Mouse (Mus musculus): ENCODE results near the gene Nrxn1. TPM values are rescaled to one million over a fixed set of nuclear protein-coding genes. Genes with fewer than 3 reads are reported as not detected.
A peak's percentile ranks its signal among the peaks of the same experiment; 100 is the strongest.

Gene Nrxn1
- polyA plus RNA-seq, 1 experiment from 2014 or later = 16.5 TPM

DNA sequence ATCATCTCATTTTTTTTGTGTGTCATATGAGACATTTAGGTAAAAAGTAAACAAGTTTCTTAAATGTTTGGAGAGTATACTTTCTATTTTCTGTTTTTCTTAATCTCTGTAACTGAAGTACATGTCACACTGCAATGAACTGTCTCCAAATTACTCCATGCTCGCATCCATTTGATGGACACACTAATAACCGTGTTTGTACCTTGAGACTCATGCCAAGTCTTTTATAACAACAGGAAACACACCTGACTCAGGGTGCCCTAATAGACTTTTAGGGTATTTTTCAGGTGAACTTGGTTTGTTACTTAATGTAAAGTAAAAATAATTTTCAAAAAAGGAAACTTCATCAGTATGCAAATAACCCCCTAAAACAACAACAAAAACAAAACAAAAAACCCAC lies 180.1 kb downstream of the Nrxn1 start:
- ATAC-seq (ENCODE audit: low FRiP score) = no peak
- WGBS = 83% methylated on average over 2 of the region's 2 CpGs

DNA sequence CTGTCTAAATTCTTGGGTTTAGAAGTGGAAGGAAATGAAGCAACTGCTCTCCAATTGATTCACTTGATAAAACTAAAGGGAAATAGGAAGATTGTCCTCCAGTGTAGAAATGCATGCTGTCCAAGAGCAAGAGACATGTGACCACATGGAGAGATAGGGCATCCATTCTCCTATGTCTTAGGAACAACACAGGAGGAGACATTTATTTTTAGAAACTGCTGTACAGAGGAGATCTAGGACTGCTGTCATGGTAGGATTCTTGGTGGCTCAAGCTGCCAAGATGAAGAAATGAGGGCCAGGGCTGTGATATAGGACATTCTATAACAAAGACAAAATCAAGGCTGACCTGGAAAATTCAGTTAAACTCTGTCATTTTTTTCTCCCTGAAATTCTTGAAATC lies 180.5 kb downstream of the Nrxn1 start:
- no peak overlapping the region for H3K9ac ChIP-seq (ENCODE audit: low read length)
- ATAC-seq (ENCODE audit: low FRiP score) (no peak), DNase-seq (ENCODE audit: low spot score, missing footprints) (no peak)
- H3K36me3 ChIP-seq (ENCODE audit: control insufficient read depth, insufficient read depth, low read length) = no peaks in the 10 kb centered on the region
- H3K27ac ChIP-seq (ENCODE audit: low read depth, low read length) = no peak overlapping the region
- H3K4me1 ChIP-seq (ENCODE audit: control insufficient read depth, insufficient read depth, low read length) = no peaks in the 10 kb centered on the region
- H3K9me3 ChIP-seq (ENCODE audit: control insufficient read depth, low read length) = no peaks in the 10 kb centered on the region
- H3K4me3 ChIP-seq (ENCODE audit: low read depth, low read length) = no peak overlapping the region
- H3K4me2 ChIP-seq = no peak overlapping the region
- no peaks in the 10 kb centered on the region for H3K27me3 ChIP-seq (ENCODE audit: control insufficient read depth, insufficient read depth, low read length)

More for the DNA sequence above, 180.1 kb downstream of the Nrxn1 start:
- Histone ChIP-seq H3K4me2 (no peak overlapping the region), H3K4me1 (ENCODE audit: control insufficient read depth, insufficient read depth, low read length) (no peaks in the 10 kb centered on the region), H3K4me3 (ENCODE audit: low read depth, low read length) (no peak overlapping the region), H3K9me3 (ENCODE audit: control insufficient read depth, low read length) (no peaks in the 10 kb centered on the region), H3K9ac (ENCODE audit: low read length) (no peak overlapping the region), H3K36me3 (ENCODE audit: control insufficient read depth, insufficient read depth, low read length) (no peaks in the 10 kb centered on the region), H3K27ac (ENCODE audit: low read depth, low read length) (no peak overlapping the region), H3K27me3 (ENCODE audit: control insufficient read depth, insufficient read depth, low read length) (no peaks in the 10 kb centered on the region)
- DNase-seq (ENCODE audit: low spot score, missing footprints) = no peak

DNA sequence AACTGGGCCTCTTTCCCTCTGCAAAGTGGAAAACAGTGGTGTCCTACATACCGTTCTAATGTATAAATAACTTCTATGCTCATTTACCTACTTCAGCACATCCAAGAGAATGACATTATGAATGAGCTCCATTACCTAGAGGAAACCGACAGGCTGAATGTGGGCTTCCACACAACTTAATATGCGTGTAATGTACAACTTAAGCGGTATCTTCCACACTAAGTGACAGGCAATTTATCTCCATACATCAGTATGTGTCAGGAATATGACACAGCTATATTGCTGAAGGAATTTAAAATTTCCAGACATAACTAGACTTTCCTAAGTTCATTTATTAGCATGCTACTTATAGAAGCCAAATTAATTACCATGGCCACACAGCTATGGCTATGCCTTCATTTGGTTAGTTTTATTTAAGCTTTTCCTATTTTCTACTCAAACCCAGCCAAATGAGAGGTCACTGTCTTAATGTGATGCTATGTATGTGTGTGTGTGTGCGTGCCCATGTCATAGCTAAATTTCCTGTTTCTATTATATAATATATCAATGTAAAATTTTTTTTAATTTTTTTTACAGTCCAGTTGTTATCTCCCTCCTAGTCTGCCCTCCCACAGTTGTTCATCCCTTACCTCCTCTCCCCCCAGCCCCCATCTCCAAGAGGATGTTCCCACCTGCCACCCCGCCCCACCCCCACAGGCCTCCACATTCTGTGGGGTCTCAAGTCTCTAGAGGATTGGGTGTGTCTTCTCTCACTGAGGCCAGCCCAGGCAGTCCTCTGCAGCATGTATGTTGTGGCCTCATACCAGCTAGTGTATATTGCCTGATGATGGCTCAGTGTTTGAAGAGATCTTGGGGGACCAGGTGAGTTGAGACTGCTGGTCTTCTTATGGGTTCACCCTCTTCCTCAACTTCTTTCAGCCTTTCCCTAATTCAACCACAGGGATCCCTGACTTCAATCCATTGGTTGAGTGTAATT lies 186.5 kb downstream of the Nrxn1 start:
- Histone ChIP-seq H3K27ac (ENCODE audit: low read depth, low read length) (no peak overlapping the region), H3K4me2 (no peak overlapping the region), H3K4me1 (ENCODE audit: control insufficient read depth, insufficient read depth, low read length) (no peaks in the 10 kb centered on the region), H3K4me3 (ENCODE audit: low read depth, low read length) (no peak overlapping the region), H3K9me3 (ENCODE audit: control insufficient read depth, low read length) (no peaks in the 10 kb centered on the region), H3K27me3 (ENCODE audit: control insufficient read depth, insufficient read depth, low read length) (no peaks in the 10 kb centered on the region), H3K9ac (ENCODE audit: low read length) (no peak overlapping the region), H3K36me3 (ENCODE audit: control insufficient read depth, insufficient read depth, low read length) (no peaks in the 10 kb centered on the region)
- ATAC-seq (ENCODE audit: low FRiP score) = no peak; the same call in 1 of the 2 replicates
- 91% methylated on average over 6 of the region's 6 CpGs for WGBS
- no peak for DNase-seq (ENCODE audit: low spot score, missing footprints)

DNA sequence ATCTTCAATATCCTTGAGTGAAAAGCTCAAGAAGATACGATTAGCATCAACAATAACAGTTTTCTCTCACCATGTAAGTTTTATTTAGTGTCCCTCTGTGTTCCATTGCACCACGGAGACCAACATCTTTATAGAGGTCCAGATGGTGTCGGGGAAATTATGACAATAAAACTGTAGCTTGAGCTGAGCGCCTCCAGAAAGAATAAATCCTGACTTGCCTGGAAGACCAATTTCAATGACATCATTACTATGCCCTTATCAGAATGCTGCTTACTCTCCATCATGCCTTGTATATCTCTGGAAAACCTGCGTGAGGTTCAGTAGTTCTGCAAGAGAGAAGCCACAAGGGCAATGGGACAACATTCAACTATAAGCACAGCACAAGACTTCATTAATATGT lies 187.7 kb downstream of the Nrxn1 start:
- DNase-seq (ENCODE audit: low spot score, missing footprints) = peak; percentile 31
- no peak overlapping the region for H3K27ac ChIP-seq (ENCODE audit: low read depth, low read length)
- H3K4me1 ChIP-seq (ENCODE audit: control insufficient read depth, insufficient read depth, low read length) = no peaks in the 10 kb centered on the region
- H3K4me2 ChIP-seq = no peak overlapping the region
- no peaks in the 10 kb centered on the region for H3K9me3 ChIP-seq (ENCODE audit: control insufficient read depth, low read length)
- 85% methylated on average over 5 of the region's 5 CpGs for WGBS
- no peaks in the 10 kb centered on the region for H3K27me3 ChIP-seq (ENCODE audit: control insufficient read depth, insufficient read depth, low read length)
- ATAC-seq (ENCODE audit: low FRiP score) = no peak
- no peak overlapping the region for H3K4me3 ChIP-seq (ENCODE audit: low read depth, low read length)
- no peaks in the 10 kb centered on the region for H3K36me3 ChIP-seq (ENCODE audit: control insufficient read depth, insufficient read depth, low read length)
- no peak overlapping the region for H3K9ac ChIP-seq (ENCODE audit: low read length)

DNA sequence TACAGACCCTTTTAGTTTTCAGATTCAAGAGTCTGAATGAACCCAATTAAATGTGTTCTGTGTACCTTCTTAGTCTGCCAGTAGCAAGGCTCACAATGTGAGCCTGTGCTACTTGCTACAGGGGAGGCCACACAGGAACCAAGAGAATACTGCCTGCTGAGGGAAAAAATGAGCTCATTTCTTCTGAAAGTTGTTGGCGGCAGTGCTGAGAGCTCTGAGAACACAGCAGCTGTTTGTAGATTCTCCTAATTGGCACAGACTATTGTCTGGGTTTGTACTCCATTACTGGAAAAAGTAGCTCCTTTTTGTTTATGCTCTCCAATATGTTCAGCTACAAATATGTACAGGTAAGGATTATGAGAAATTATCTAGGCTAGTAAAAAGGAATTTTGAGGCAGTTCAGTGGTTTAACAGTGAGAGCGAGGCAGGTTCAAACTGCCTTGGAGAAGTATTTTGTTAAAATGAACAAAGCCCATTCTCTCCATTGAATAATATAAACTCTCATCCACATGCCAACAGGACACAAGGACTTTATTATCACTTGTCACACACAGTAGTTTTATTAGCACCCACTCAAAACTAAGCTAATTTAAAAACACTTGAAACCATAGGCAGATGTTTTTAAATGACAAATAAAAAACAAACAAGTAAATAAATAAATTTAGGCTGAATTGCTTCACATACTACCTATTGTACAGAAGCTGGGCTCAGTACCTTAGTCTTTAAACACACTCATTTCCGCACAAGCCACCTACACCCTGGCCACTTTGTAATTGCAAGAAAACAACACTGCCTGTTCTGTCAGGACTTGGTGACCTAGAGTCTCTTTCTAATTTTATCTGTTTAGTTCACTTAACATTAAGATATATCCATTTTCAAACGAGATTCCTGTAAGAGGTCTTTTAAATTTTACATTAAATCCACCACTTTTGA lies 200.3 kb downstream of the Nrxn1 start:
- H3K27ac ChIP-seq (ENCODE audit: low read depth, low read length) = no peak overlapping the region
- H3K9ac ChIP-seq (ENCODE audit: low read length) = no peak overlapping the region
- WGBS = 60% methylated on average over 4 of the region's 4 CpGs
- peak; percentile 68; the same call in 1 of the 2 replicates for ATAC-seq (ENCODE audit: low FRiP score)
- no peaks in the 10 kb centered on the region for H3K4me1 ChIP-seq (ENCODE audit: control insufficient read depth, insufficient read depth, low read length)
- no peak overlapping the region for H3K4me2 ChIP-seq
- no peak overlapping the region for H3K4me3 ChIP-seq (ENCODE audit: low read depth, low read length)
- DNase-seq (ENCODE audit: low spot score, missing footprints) = no peak
- no peaks in the 10 kb centered on the region for H3K9me3 ChIP-seq (ENCODE audit: control insufficient read depth, low read length)
- H3K27me3 ChIP-seq (ENCODE audit: control insufficient read depth, insufficient read depth, low read length) = no peaks in the 10 kb centered on the region
- H3K36me3 ChIP-seq (ENCODE audit: control insufficient read depth, insufficient read depth, low read length) = no peaks in the 10 kb centered on the region

DNA sequence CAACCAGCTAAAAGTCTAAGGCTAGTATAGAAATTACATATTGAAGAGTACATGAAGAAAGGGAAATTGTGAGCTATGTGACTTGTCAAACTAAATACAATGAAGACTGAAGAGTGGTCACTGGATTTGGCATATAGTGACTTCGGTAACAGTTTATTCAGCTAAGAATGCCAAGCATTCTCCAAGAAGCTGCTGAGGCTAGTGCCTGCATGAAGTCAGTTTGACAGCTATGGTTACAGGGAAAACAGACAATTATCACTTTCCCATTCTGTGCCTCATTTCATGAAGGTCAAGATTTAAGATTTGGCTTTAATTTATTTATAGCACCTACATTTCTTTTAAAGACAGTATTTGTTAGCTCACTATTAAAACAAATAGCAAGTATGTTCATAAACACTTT lies 201.2 kb downstream of the Nrxn1 start:
- DNase-seq (ENCODE audit: low spot score, missing footprints) (no peak), ATAC-seq (ENCODE audit: low FRiP score) (no peak)
- Histone ChIP-seq H3K9ac (ENCODE audit: low read length) (no peak overlapping the region), H3K36me3 (ENCODE audit: control insufficient read depth, insufficient read depth, low read length) (no peaks in the 10 kb centered on the region), H3K4me1 (ENCODE audit: control insufficient read depth, insufficient read depth, low read length) (no peaks in the 10 kb centered on the region), H3K27ac (ENCODE audit: low read depth, low read length) (no peak overlapping the region), H3K27me3 (ENCODE audit: control insufficient read depth, insufficient read depth, low read length) (no peaks in the 10 kb centered on the region), H3K4me2 (no peak overlapping the region), H3K9me3 (ENCODE audit: control insufficient read depth, low read length) (no peaks in the 10 kb centered on the region), H3K4me3 (ENCODE audit: low read depth, low read length) (no peak overlapping the region)
- 79% methylated on average over 1 of the region's 1 CpGs for WGBS

DNA sequence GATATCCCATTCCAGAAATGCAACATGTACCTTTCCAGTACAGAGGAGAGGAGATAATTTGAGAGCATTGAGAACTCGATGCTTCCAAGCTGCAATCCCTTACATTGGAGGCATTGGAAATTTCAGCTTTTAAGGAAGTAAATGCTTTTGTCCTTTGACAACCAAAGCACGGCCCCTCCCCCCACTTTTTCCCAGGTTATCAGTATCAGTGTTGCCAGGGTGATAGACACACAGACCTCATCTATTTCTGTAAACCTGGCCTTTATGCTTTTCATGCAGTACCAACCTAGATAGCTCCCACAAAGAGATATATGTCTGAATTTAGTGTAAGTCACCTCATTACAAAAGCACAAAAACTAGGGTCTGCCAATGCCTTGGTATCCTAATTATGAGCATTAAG lies 235.6 kb downstream of the Nrxn1 start:
- H3K9me3 ChIP-seq (ENCODE audit: control insufficient read depth, low read length) = no peaks in the 10 kb centered on the region
- peak; percentile 40; the same call in 1 of the 2 replicates for ATAC-seq (ENCODE audit: low FRiP score)
- H3K9ac ChIP-seq (ENCODE audit: low read length) = no peak overlapping the region
- H3K27me3 ChIP-seq (ENCODE audit: control insufficient read depth, insufficient read depth, low read length) = no peaks in the 10 kb centered on the region
- 55% methylated on average over 2 of the region's 2 CpGs for WGBS
- no peak overlapping the region for H3K27ac ChIP-seq (ENCODE audit: low read depth, low read length)
- H3K4me3 ChIP-seq (ENCODE audit: low read depth, low read length) = no peak overlapping the region
- H3K4me1 ChIP-seq (ENCODE audit: control insufficient read depth, insufficient read depth, low read length) = no peaks in the 10 kb centered on the region
- no peak for DNase-seq (ENCODE audit: low spot score, missing footprints)
- no peaks in the 10 kb centered on the region for H3K36me3 ChIP-seq (ENCODE audit: control insufficient read depth, insufficient read depth, low read length)
- no peak overlapping the region for H3K4me2 ChIP-seq

DNA sequence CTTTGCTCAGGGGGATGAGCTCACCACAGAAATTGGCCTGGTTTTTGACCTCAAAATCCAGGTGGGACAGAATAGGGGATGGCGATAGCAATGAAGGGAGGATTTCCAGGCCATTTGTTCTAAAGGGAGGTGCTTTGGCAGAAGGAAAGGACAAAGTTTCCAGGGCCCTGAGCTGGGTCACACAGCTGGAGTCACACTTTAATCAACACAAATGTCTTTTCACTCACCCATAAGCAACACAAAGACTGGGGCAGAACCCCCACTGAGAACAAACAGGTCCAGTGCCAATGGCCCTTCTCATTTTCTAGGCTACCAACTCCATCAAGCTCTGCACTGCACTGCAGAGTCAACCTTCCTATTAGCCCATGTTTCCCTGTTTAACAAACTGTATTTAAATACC lies 249.0 kb downstream of the Nrxn1 start:
- Histone ChIP-seq H3K4me1 (ENCODE audit: control insufficient read depth, insufficient read depth, low read length) (no peaks in the 10 kb centered on the region), H3K27ac (ENCODE audit: low read depth, low read length) (no peak overlapping the region), H3K9me3 (ENCODE audit: control insufficient read depth, low read length) (no peaks in the 10 kb centered on the region), H3K4me2 (no peak overlapping the region), H3K9ac (ENCODE audit: low read length) (no peak overlapping the region), H3K4me3 (ENCODE audit: low read depth, low read length) (no peak overlapping the region), H3K27me3 (ENCODE audit: control insufficient read depth, insufficient read depth, low read length) (no peaks in the 10 kb centered on the region), H3K36me3 (ENCODE audit: control insufficient read depth, insufficient read depth, low read length) (no peaks in the 10 kb centered on the region)
- no peak for DNase-seq (ENCODE audit: low spot score, missing footprints)
- ATAC-seq (ENCODE audit: low FRiP score) = no peak
- 9% methylated on average over 1 of the region's 1 CpGs for WGBS
